Mouse (Mus musculus) telencephalon, adult 2 months (tissue): ENCODE measurements around the gene Prkd3.

Experiments
- DNase-seq: peaks from one replicate; pipeline ENCODE4 v3.0.0-alpha.2; 2011; ENCODE audit warnings: low read depth, low spot score

Gene Prkd3

DNA sequence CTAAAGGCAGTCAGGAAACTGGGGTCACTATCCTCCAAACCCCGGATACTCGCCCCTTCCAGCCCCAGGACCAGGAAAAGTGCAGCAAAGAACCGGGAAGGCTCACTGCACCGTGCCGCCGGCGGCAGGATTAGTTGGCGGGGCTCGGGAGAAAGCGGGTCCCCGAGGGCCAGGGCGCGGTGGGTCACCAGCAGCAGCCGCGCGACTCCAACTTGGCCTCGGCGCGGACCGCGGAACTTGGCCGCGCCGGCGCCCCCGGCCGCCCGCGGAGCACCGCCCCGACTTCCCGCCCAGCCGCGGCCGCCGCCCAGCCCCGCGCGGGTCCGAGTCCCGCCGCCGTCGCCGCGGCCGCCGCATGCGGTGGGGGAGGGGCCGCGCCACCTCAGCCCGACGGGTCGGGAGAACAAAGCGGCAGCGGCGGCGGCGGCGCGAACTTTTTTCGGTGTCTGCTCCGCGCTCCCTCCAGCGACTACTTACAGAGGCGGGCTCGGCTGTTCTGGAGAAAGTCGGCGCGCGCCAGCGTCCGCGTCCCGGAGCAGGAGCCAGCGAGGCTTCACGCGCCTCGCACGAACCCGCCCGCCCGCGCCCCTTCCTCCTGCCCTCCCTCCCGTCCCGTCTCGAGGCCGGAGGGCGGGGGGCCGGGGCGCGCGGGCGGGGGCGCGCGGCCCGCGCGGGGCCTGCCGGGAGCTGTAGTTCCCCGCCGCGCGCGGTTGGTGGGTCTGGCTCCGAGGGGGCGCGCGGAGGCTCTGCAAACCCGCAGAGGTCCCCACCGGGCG, at the start of gene Prkd3:
TSS of gene Prkd3 (minus strand) at position 609 of the 776 bp plus-strand sequence.
- no peak for DNase-seq

DNA sequence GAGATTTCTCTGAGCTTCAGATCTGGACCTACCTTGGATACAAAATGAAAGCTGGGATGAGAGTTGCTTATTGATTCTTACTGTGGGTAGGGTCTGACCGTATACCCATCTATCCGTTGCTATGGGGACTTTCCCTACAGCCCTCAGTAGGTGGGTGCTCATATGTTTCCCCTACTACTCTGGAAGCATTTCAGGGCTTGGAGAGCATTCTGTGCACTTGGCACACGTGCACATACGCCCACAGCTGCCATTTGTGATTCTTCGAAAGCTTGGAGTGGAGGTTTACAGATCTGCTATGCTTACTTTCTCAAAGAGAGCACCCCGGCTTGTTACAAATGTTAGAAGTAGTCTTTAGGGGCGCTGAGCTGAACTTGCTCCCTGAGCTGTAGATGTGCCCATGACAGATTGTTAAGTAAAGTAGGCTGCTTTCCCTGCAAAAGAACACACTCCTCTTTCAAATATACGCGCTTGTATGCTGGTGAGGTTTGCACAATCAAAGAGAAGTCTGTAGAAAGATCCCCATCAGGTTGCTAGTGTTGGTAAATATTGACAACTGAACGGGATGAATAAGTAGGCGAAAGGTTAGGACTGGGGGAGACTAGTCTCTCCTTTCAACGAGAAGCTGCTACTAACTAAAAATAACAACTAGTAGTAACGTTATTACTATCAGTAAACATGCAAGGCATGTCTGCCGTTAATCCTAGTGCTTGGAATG, 49.3 kb upstream of the Prkd3 start:
- DNase-seq, result peak; percentile 74

DNA sequence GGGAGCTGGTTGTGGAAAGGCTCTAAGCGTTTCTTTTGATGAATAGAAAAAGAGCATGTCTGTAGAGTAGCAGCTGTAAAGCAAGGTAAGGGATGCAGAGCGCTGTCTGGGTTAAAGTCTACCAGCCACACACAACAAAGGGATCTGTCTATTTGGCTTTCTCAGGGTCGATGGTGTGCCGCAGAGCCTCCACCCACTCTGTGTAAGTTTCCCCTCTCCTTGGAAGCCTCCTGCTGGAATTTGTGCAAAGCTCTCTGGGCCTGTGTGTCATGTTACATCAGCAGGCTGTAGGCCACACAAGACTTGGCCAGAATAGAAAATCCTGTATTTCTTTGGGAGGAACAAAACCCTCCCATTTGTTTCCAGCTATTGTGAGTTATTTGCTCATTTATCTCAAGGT, 48.4 kb upstream of the Prkd3 start:
- no peak for DNase-seq

DNA sequence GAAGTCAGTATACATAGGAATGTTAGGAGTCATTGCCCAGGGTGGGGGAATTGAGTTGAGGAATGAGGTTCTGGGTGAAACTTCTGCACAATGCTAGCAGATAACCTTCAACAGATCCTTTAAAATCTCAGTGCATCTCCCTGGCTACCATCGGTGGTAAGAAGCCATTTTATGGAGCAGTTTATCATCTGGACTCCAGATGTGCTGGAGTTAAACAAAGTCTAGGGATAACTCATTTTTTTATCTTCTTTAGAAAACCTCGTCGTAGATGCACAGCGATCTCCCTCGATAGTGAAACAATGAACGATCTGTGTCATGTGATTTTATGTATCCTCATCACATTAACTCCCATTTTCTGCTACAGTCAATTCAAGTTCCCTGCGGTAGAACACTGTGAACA, 48.0 kb upstream of the Prkd3 start:
- no peak for DNase-seq

DNA sequence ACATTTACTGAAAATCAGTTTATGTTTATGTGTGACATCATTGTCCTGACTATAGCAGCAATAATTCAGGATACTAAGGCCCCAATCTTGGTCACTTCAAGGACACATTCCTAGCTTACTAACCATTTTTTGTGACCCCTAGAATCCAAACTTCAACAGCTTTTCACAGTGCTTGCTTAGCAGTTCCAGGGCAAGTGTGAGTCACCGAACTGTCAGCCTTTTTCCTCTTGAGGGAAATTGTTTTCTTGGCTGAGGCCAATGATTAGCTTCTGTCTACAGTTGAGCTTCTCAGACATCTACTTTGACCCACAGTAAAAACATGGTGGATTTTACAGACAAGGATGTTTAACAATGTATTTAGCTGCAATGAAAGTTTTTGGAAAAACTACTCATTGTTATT, 43.6 kb upstream of the Prkd3 start:
- DNase-seq, result no peak

DNA sequence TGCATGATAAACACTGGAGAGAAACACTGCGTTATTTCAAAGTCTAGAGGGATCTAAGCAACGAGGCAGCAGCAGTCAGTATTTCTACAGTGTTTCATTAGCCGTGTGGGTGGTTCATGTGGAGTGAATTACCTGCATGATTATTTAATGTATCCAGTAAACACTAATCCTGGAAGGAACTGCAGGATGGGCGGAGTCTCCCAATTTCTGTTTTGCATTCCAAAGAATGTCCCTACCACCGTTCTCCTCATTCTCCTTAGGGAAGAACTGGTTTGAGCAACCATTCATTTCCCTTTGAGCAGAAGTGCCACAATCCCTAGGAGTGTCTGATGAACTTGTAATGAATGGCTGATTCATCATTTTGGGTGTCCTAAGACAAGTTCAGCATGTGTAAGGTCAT, 39.6 kb upstream of the Prkd3 start:
- no peak for DNase-seq

DNA sequence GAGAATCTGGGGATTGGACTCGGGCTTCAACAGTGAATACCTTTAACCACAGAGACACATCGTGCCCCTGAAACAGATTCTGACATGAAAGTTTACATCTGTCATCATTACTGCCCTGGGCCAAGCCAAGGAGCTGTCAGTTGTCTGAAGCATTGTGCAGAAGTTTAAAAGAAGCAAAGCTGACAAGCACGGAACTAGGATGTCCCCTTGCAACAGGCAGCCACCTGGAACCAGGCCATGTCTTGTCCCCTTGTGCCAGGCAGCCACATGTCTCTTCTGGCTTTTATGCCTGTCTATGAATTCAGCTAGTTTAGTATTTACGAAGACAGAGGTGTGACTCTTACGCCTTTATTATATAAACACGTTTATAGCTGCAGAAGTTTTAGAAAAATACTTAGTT, 37.7 kb upstream of the Prkd3 start:
- DNase-seq, result no peak

DNA sequence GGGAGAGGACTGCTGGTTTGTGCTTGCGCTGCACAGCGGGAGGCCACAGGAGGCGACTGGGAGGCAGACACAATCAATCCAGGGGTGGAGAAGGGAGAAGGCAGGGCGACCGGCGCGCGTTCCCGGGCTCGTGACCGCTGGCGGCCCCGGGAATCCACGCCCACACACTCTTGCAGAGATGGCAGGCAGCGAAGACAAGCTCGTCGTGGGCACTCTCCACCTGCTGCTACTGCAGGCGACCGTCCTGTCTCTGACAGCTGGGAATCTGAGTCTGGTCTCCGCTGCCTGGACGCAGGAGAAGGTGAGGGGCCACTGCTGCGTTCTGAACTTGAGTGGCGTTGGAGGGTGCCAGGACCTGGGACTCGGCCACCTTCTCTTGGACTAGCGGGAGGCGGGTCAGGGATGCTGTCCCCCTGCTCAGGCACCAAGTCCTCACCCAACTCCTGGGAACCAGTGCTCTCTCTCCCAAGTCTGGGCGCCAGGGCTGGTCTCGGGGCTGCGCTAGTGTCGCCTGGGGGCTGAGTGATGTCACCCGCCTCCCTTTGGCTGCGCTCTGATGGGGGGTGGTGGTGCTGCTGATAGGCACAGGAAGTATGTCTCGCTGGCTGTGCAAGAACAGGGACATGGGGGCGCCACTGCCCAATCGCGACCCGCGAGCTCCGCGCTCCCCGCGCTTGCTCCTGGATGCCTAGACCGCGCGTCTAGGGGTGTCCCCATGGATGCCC, 31.6 kb upstream of the Prkd3 start:
- peak; percentile 41 for DNase-seq

DNA sequence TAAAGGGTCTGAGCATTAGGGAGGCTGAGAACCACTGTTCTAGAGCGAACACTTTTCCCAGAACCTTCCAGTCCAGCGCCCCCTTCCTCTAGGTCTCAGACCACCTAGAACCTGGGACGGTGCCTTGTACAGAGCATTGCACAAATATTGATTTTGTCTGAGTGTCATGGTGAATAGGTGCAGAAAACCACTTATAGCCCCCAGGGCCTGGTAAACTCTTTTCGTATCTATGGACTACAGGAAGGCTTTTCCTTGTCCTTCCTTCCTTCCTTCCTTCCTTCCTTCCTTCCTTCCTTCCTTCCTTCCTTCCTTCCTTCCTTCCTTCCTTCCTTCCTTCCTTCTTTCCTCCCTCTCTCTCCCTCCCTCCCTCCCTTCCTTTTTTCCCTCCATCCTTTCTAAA, 31.0 kb upstream of the Prkd3 start, which contains the start of gene Qpct:
TSS of gene Qpct (plus strand) at position 301 of the 400 bp plus-strand sequence.
- DNase-seq, result no peak

DNA sequence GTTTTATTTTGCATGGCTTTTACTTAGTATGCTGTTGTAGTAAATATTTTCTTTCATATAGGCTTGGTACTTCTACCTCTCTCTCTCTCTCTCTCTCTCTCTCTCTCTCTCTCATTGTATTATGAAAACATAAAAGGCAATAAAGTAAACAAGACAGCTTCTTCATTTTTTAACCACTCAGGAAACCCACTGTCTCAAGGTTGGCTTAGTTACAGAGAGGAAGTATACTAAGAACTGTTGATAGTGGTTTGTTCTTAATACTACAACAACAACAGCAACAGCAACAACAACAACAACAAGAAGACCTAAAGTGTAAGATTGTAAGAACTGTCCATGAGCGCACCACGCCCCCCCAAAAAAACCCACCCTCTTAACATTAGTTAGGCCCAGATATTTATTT, 23.1 kb upstream of the Prkd3 start:
- DNase-seq, result no peak

DNA sequence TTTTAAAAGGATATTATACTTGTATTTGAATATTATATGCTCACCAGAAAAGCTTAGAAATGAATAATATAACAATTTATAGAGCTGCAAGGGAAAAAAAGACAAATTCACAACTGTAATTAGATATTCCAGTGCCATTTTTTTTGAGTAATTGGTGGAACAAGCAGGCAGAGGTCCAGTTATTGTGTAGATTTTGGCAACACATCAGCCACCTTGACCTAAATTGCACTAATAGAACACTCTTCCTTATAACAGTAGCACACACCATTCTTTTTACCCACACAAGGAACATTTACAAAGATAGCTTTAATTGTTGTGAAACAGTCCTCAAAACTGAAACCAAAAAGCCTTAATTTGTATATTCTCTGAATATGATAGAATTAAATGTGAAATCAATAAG, 19.0 kb upstream of the Prkd3 start:
- no peak for DNase-seq

DNA sequence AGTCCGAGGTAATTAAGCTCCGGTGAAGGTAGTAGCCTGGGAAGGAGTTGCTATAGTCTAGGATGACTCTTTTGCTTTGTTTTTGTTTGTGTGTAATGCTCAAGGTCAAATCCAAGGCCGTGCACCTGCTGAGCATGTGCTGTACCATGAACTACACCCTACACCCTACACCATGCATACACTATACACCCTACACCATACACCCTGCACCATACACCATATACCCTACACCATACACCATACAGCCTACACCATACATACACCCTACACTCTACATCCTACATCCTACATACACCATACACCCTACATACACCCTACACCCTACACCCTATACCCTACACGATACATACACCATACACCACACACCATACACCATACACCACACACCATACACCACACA, 12.2 kb upstream of the Prkd3 start:
- DNase-seq, result no peak

DNA sequence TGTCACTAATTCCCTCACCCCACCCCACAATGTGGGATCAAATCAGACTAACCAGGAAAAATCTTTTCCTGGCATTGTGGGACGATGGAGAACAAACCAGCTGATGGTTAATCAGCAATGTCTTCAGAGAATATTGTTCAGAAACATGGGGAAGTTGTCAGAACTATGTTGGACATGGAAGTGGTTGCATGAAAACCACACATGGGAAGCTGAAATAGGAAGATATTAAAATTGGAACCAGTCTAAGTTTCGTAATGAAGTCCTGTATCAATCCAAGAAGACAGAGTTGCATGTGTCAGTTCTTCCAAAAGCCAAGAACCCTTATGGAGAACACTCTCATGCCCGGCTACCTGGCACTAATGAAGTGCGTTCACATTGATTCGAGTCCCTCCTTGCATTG, 11.0 kb upstream of the Prkd3 start:
- no peak for DNase-seq

DNA sequence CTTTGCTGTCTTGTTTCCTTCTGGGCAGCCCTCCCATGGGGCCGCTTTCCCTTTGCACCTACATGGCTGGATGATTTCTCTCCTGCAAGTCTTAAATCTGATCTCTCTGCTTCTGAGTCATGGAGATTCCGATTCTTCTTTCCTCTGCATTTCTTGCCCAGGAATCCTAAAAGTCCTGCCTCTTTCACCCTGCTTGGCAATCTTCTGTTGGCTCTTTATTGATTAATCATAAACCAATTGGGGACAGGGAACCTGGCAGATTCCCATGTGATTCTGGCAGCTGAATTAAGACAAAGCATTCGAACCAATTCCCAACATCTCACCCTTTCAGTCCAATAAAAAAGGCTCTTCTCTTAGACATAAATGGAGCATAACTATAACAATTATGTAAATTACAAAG, 8.6 kb upstream of the Prkd3 start:
- no peak for DNase-seq

DNA sequence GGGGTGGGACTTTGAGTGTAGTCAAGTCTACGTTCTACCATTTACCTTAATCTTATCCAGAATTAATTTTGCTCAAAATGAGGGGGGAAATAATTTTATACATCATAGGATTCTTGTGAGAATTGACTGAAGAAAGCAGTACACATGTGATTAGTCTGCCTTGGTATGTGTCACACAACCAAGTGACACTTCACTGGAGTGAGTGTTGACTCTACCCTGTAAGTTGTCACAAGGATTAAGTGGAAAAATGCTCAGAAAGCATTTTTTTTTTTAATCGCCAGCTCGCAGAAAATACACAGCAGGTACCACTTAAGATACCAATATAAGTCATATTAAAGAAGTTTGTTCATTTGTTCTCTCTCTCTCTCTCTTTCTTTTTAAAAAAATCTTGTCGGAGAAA, 3.9 kb upstream of the Prkd3 start:
- DNase-seq, result no peak

DNA sequence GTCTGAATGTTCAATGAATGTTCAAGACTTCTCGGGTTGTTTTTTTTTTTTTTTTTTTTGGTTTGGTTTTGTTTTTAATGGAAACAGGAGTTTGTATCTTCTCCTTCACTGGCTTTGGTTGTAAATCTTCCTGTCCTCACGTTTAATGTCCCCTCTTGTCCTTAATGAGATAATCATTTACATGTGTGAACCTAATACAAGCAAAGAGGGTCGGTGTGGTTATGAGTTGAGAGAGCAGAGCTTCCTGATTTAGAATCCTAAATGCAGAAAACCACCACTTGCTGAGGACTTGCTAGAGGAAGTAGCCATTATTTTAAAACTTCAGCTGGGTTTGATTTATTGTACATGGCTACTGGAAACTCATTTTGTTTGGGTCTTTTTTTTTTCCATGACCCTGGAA, 2.1 kb upstream of the Prkd3 start:
- DNase-seq, result no peak

DNA sequence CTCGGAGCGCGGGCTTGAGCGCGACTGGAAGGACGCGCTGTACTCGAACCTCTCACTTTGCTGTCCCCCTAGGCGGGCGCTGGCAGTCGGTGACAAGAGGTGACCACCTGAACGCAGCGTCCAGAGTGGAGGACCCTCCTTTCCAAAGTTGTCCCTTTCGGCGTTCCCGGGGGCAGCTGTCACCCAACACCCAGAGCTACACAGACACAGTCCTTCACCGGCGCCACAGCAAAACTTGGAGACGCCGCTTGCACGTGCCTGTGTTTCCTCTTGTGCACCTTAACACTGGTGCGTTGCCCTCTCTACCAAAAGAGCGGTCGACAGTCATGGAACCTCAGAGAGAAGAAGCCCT, 344 bp upstream of the Prkd3 start:
- no peak for DNase-seq

DNA sequence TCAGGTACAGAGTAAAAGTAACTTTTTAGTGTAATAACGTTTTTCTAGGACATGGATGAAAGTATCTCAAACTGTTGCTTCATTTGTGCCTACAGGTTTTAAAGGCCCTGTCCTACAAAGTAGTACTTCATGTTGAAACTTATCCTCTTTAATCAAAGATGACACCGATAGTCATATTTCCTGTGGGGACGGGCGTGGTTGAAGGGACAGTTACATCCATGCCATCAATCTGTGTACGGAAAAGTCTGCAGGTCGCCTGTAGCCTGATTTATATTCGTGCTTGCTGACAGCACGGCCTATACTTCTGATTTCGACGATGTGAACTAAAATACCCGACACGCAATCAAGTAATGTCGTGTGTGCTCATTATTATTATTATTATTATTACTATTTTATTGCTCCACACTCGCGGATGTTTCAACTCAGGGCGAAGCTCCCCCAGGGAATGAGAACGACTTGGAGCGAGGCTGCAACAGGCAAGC, 849 bp downstream of the Prkd3 start:
- no peak for DNase-seq

DNA sequence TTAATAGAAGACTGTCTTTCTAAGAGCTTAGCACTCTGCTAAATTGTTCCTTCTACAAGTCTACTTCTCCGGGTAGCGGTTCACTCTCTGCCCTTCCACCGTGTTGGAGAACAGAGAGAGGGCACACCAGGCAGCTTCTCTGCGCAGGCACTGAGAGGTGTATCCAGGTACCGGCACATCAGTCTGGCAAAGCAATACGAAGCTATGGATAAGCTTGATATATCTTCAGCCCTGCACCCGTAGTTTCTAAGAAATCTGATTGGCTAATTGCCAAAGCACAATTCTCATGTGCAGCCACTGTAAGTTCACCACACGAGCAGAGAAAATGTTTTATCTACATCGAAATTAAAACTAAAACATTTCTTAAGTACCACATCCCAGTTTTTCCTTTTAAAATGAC, 2.2 kb downstream of the Prkd3 start:
- no peak for DNase-seq

DNA sequence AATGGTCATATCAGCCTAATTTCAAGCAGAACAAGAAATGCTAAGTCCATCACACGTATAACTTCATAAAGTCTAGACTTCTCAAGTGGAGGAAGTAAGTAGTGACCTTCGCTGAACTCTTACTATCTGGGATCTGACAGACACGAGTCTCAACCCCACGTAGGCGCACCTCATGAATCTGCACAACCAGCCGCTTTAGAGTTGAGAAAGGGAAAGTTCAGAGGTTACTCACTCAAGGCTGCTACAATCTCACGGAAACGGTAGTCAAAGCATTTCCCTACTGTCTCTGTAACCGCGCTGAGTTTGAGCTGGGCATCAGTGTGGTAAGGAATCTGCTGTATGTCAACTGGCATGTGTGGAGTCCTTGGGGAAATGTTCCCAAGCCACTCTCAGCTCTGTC, 4.8 kb downstream of the Prkd3 start:
- no peak for DNase-seq

DNA sequence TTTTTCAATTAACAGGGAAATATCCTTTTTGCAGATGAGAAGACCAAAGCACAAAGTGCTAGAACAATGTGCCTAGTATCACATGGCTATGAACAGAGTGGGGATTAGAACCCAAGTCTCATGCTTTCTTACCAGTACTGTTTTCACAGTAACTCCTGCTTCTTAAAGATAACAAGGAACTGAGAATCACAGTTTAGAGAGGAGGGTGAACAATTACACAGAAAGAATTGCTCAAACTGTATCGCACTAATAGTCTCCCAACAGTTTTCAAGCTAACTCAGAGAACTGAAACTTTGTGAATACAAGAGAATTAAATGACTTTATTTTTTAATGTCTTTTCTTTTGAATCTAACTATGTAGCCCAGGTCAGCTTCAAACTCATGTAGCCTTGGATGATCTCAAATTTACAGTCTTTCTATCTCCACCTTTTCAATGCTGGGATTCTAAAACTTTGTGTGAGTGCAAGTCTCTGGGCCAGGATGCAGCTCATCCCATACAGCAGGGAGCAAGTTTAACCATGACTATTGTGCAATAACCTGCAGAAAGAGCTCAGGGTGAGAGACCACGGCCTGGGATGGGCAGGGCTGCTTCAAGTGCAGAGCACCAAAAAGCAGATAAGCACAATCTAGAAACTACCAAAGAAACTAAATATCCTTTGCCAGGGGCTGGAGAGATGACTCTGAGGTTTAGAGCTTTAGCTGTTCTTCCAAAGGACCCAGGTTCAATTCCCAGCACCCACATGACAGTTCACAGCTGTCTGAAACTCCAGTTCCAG, 5.5 kb downstream of the Prkd3 start:
- DNase-seq, result no peak

DNA sequence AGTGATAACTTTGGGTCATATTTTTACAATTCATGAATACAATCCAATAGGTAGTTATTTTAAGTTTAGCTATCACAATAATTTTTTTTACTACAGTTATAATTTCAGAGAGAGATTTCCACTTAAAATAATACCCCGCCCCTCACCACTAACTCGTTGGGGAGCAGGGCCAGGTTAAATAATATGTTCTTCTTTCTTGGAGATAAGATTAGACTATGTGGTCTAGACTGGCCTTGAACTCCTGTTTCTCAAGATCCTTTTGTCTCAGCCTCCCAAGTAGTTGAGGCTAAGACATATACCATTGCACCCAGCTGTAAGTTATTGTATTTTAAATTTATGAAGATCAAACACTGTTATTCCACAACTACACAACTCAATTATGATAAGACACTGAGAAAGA, 7.0 kb downstream of the Prkd3 start:
- no peak for DNase-seq
